Mouse (Mus musculus) G1E (cell line): Measurements from ENCODE around the gene Asic2. TPM values are rescaled to one million over a fixed set of nuclear protein-coding genes. Genes with fewer than 3 reads are reported as not detected.

Experiments
- ATAC-seq: 2 replicates; pipeline ENCODE4 v1.8.0; 2016; ENCODE audit warnings: mild to moderate bottlenecking; ENCODE audit not compliant: insufficient number of reproducible peaks, poor library complexity, low FRiP score, severe bottlenecking; ENCODE audit errors: extremely low read depth
- DNase-seq: peaks from one replicate; pipeline ENCODE4 v3.0.0; 2012; ENCODE audit warnings: low spot score
- H3K27me3 ChIP-seq: 2 replicates; pipeline ENCODE4 v1.6.1; 2012; ENCODE audit warnings: mild to moderate bottlenecking, low read length, inconsistent platforms; ENCODE audit not compliant: insufficient read depth
- H3K36me3 ChIP-seq: replicated peaks from 2 replicates; pipeline ENCODE3; 2012; ENCODE audit warnings: mild to moderate bottlenecking, inconsistent platforms
- H3K4me1 ChIP-seq: 2 replicates; pipeline ENCODE4 v1.6.1; 2012; ENCODE audit warnings: low read depth, low read length, inconsistent platforms, mixed read lengths; ENCODE audit not compliant: insufficient read depth
- H3K4me3 ChIP-seq: 2 replicates; pipeline ENCODE4 v1.5.1; 2012; ENCODE audit warnings: low read depth, mild to moderate bottlenecking, inconsistent platforms, low read length, moderate library complexity, mixed read lengths
- H3K9me3 ChIP-seq: replicated peaks from 2 replicates; pipeline ENCODE4 v1.6.1; 2012; ENCODE audit warnings: inconsistent platforms
- CTCF ChIP-seq: IDR thresholded peaks from 2 replicates; pipeline ENCODE4 v1.5.1; 2012; ENCODE audit warnings: low read depth, low read length, inconsistent platforms, mixed read lengths
- GATA1 ChIP-seq: IDR thresholded peaks from 2 replicates; pipeline ENCODE4 v1.6.1; 2012; ENCODE audit warnings: borderline replicate concordance, low read length, inconsistent platforms, mixed read lengths
- GATA2 ChIP-seq: IDR thresholded peaks from 2 replicates; pipeline ENCODE4 v1.6.1; 2012; ENCODE audit warnings: low read depth, low read length, inconsistent platforms, borderline replicate concordance
- POLR2AphosphoS5 ChIP-seq: IDR thresholded peaks from 2 replicates; pipeline ENCODE4 v1.6.1; 2012; ENCODE audit warnings: low read depth, low read length, inconsistent platforms; ENCODE audit not compliant: insufficient replicate concordance
- TAL1 ChIP-seq: conservative IDR thresholded peaks from 2 replicates; pipeline ENCODE4 v1.6.1; 2012; ENCODE audit warnings: low read depth, low read length, inconsistent platforms, mixed read lengths
- polyA plus RNA-seq: library from polyadenylated mRNA; stranded (reverse); fragments of >175 nt; gene quantifications from 2 replicates; pipeline ENCODE4 v1.2.3, GENCODE M21; 2012
- total RNA-seq, 2 experiments: library from RNA; stranded (forward) in 1 of 2; stranded (reverse) in 1 of 2; fragments of 200-1000 nt in 1 of 2; fragments of >200 nt in 1 of 2; fragmentation: Nextera tagmentation in 1 of 2; gene quantifications; 2 replicates each; pipeline ENCODE4 v1.2.3; 2014 to 2017

The Asic2 gene
- total and polyA plus RNA-seq, 3 experiments = 0.16 TPM; not detected in 2

GRCm38 (mm10) chr11:81695501-81695900 is 272.8 kb downstream of the Asic2 start:
- no peaks in the 10 kb centered on the region for H3K4me1 ChIP-seq
- H3K27me3 ChIP-seq = no peaks in the 10 kb centered on the region
- no peak overlapping the region for H3K4me3 ChIP-seq
- TF ChIP-seq CTCF (no peak), GATA2 (no peak), TAL1 (no peak), GATA1 (no peak), POLR2AphosphoS5 (no peak)
- H3K9me3 ChIP-seq = peaks cover 43% of the 10 kb centered on the region
- DNase-seq = no peak
- ATAC-seq = no peak
- H3K36me3 ChIP-seq = no peaks in the 10 kb centered on the region

DNA sequence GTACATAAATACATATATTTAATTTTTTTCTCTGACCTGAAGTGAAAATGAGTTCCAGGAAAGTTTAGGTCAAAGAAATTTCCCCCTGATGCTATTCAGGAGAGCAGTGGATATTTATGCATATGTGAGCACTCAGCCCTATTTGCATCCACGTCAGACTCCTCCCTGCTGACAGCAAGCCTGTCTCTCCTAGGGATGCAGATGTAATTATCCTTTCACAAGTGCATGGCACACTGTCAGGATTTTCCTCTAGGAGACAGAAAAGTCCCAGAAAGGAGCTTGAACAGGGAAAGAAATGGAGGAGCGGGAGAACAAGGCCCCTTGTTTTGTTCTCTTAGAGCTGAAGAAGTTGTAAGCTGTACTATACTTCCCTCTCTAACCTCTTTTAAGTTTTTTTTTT is 287.7 kb downstream of the Asic2 start:
- H3K27me3 ChIP-seq = no peaks in the 10 kb centered on the region
- H3K4me3 ChIP-seq = no peak overlapping the region
- ATAC-seq (no peak), DNase-seq (no peak)
- H3K9me3 ChIP-seq = peaks cover 35% of the 10 kb centered on the region
- TF ChIP-seq GATA1 (no peak), GATA2 (no peak), CTCF (no peak), POLR2AphosphoS5 (no peak), TAL1 (no peak)
- no peaks in the 10 kb centered on the region for H3K4me1 ChIP-seq
- no peaks in the 10 kb centered on the region for H3K36me3 ChIP-seq

- peaks cover 41% of the 10 kb centered on the region for H3K9me3 ChIP-seq
- H3K4me3 ChIP-seq = no peak overlapping the region
- ATAC-seq (no peak), DNase-seq (no peak)
- no peaks in the 10 kb centered on the region for H3K4me1 ChIP-seq
- no peak for TF ChIP-seq TAL1
- TF ChIP-seq CTCF = no peak
- TF ChIP-seq POLR2AphosphoS5 = no peak
- no peak for TF ChIP-seq GATA1
- no peak for TF ChIP-seq GATA2
- no peaks in the 10 kb centered on the region for H3K27me3 ChIP-seq
- H3K36me3 ChIP-seq = no peaks in the 10 kb centered on the region
Observed at GRCm38 (mm10) chr11:81671724-81672123, 296.5 kb downstream of the Asic2 start.

- H3K9me3 ChIP-seq = peaks cover 43% of the 10 kb centered on the region
- H3K36me3 ChIP-seq = no peaks in the 10 kb centered on the region
- H3K4me3 ChIP-seq = no peak overlapping the region
- DNase-seq (no peak), ATAC-seq (no peak)
- H3K4me1 ChIP-seq = no peaks in the 10 kb centered on the region
- TF ChIP-seq GATA2 (no peak), CTCF (no peak), TAL1 (no peak), GATA1 (no peak), POLR2AphosphoS5 (no peak)
- no peaks in the 10 kb centered on the region for H3K27me3 ChIP-seq
Observed at GRCm38 (mm10) chr11:81670436-81670835, 297.8 kb downstream of the Asic2 start.

DNA sequence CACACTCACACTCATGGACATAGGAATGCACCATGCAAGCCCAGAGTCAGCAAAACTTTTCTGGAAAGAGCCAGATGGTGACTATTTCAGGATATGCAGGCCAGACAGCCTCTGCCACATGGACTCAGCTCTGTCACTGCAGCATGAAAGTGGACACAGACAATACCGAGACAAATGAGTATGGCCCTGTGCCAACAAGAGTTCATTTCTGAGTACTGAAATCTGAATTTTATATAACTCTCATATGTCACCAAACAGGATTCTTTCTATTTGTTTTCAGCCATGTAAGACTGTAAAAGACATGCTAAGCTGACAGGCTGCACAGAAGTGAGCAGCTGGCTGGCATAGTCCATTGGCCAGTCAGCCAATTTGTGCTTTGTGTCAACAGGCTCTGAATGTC is 309.4 kb downstream of the Asic2 start:
- Histone ChIP-seq H3K9me3 (peaks cover 44% of the 10 kb centered on the region), H3K4me1 (no peaks in the 10 kb centered on the region), H3K36me3 (no peaks in the 10 kb centered on the region), H3K4me3 (no peak overlapping the region), H3K27me3 (no peaks in the 10 kb centered on the region)
- TF ChIP-seq CTCF (no peak), GATA2 (no peak), TAL1 (no peak), GATA1 (no peak), POLR2AphosphoS5 (no peak)
- ATAC-seq (no peak), DNase-seq (no peak)

DNA sequence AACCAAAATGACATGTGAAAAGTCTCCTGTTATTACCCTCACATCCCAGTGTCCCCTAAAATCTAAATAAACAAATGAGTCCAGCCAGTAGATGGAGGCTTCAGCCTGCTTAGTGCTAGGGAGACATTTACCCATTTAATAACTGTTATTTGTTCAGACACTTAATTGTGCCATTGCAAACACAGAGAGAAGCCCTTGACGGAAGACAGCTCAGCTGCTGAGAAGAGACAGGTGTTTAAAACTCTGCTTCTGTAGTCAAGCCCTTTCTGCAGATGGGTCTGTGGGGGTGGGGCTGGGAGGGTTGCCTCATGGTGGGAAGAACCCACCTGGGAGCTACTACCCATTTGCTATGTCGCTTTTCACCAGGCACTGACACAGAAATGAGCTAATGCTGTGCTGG is 311.1 kb downstream of the Asic2 start:
- Histone ChIP-seq H3K9me3 (peaks cover 42% of the 10 kb centered on the region), H3K36me3 (no peaks in the 10 kb centered on the region), H3K4me1 (no peaks in the 10 kb centered on the region), H3K4me3 (no peak overlapping the region), H3K27me3 (no peaks in the 10 kb centered on the region)
- no peak for TF ChIP-seq GATA1
- TF ChIP-seq TAL1 = no peak
- no peak for TF ChIP-seq GATA2
- TF ChIP-seq CTCF = no peak
- TF ChIP-seq POLR2AphosphoS5 = no peak
- DNase-seq (no peak), ATAC-seq (no peak)
